Mouse (Mus musculus) neural tube, embryonic 13.5 days (tissue): ENCODE results near the gene Knop1. TPM values are rescaled to one million over a fixed set of nuclear protein-coding genes. Genes with fewer than 3 reads are reported as not detected.

Experiments used
- polyA plus RNA-seq: library from polyadenylated mRNA; unstranded; fragments of >200 nt; fragmentation: Nextera tagmentation; extraction: Ambion mirVana; gene quantifications from 2 replicates; pipeline ENCODE4 v1.2.1, GENCODE M21; 2015

Knop1 gene
- polyA plus RNA-seq, 1 experiment from 2014 or later, result 86.4 TPM

Other genes starting within 250 kb of the Knop1 start
- gene Gde1, start 150.5 kb downstream of the Knop1 start, polyA plus RNA-seq, result 174 and 191 TPM in 2 replicates
- gene Ccp110, start 143.7 kb downstream of the Knop1 start, polyA plus RNA-seq, result 29.9 and 32.7 TPM in 2 replicates
- gene Vps35l, start 116.0 kb downstream of the Knop1 start, polyA plus RNA-seq, result 86.8 and 87.6 TPM in 2 replicates
- 2.4 and 3.8 TPM in 2 replicates for gene Iqck, start 502 bp downstream of the Knop1 start, polyA plus RNA-seq
- 6.9 and 7.0 TPM in 2 replicates for gene Gprc5b, start 139.0 kb upstream of the Knop1 start, polyA plus RNA-seq